Mouse (Mus musculus) cortical plate, adult 2 months (tissue): ENCODE results near the gene Cops8.

Experiments used
- CTCF ChIP-seq: fragments of 200-500 bp; IDR thresholded peaks from 2 replicates; pipeline ENCODE4 v1.5.1; 2011; ENCODE audit warnings: mild to moderate bottlenecking, control low read depth, low read length; ENCODE audit not compliant: insufficient read depth; ENCODE audit errors: extremely low read depth
- POLR2A ChIP-seq: fragments of 200-500 bp; IDR thresholded peaks from 2 replicates; pipeline ENCODE4 v1.6.1; 2011; ENCODE audit warnings: mild to moderate bottlenecking, low read length, control low read depth; ENCODE audit not compliant: insufficient read depth; ENCODE audit errors: extremely low read depth

GRCm38 (mm10) chr1:90574845-90575244, 27.9 kb upstream of the Cops8 start:
- TF ChIP-seq CTCF, result no peak
- no peak for TF ChIP-seq POLR2A
